Comparison of ENCODE assay signal across 18 mouse cellular contexts in the genomic region with DNA sequence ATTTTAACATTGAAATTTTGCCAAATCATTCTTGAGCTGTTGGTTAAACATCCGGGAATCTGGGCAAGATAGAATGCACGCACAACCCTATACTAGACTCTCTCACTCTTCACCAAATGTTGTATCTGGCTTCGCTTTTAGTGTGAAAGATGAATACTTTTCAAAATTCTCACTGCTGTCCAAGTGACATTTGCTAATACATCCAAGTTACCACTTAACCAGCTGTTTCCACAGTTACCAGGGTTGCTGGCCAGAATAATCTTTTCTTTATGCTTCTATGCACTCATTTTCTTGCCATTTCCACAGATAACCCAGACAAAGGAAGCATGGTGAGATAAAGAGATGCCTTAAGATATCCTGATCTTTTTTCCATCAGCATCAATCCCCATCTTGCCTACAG.
"Had no signal": no experiment of that assay in that cellular context is flagged by ENCODE, and none has a peak within 500 bp of the region (broad histone marks: within the 10 kb centered on the region; RNA-seq: fewer than 3 reads in every experiment).

No protein-coding gene starts in this region.

- H3K9ac ChIP-seq: liver, embryonic 13.5 days; midbrain, embryonic 12.5 days; midbrain, embryonic 15.5 days; neural tube, embryonic 13.5 days had no signal

- DNase-seq: kidney, adult 18-20 months; kidney, adult 9 months; kidney, postnatal 14 days; layer of hippocampus, postnatal 36 days; liver, embryonic 13.5 days; lung, adult 2 months; lung, postnatal 14 days; lung, postnatal 4 days; retina, postnatal 1 day; right cerebral cortex, postnatal 25 days; spleen, adult 18-20 months; thymus, postnatal 25 days had no signal

- H3K9me3 ChIP-seq: liver, embryonic 13.5 days; midbrain, embryonic 12.5 days; midbrain, embryonic 15.5 days; neural tube, embryonic 13.5 days had no signal

- H3K36me3 ChIP-seq: liver, embryonic 13.5 days; midbrain, embryonic 12.5 days; midbrain, embryonic 15.5 days; neural tube, embryonic 13.5 days had no signal

- H3K27ac ChIP-seq: left cerebral cortex, adult 2 months; liver, embryonic 13.5 days; midbrain, embryonic 12.5 days; midbrain, embryonic 15.5 days; neural tube, embryonic 13.5 days; stomach, postnatal 0 days had no signal

- ATAC-seq: midbrain, embryonic 15.5 days had no signal

- H3K4me3 ChIP-seq: left cerebral cortex, adult 2 months; liver, embryonic 13.5 days; midbrain, embryonic 12.5 days; midbrain, embryonic 15.5 days; myocyte; neural tube, embryonic 13.5 days had no signal

- H3K4me2 ChIP-seq: liver, embryonic 13.5 days; midbrain, embryonic 12.5 days; midbrain, embryonic 15.5 days; neural tube, embryonic 13.5 days had no signal

- H3K4me1 ChIP-seq: liver, embryonic 13.5 days; midbrain, embryonic 12.5 days; midbrain, embryonic 15.5 days; neural tube, embryonic 13.5 days had no signal

- H3K27me3 ChIP-seq: liver, embryonic 13.5 days; midbrain, embryonic 12.5 days; midbrain, embryonic 15.5 days; neural tube, embryonic 13.5 days had no signal
